Mouse (Mus musculus) c-Kit-negative CD71-positive TER-119-positive erythroid progenitor cells, embryonic 14.5 days (primary cell): Measurements from ENCODE around the gene Ptpru.
"Not testable (repeated sequence)": the region's sequence is repeated elsewhere in the genome, so short reads cannot be mapped to it uniquely, and the experiment has no call there.

Experiments used
- DNase-seq: peaks from one replicate; pipeline ENCODE4 v3.0.0-alpha.2; 2013; ENCODE audit warnings: low read depth, low spot score

Gene Ptpru

DNA sequence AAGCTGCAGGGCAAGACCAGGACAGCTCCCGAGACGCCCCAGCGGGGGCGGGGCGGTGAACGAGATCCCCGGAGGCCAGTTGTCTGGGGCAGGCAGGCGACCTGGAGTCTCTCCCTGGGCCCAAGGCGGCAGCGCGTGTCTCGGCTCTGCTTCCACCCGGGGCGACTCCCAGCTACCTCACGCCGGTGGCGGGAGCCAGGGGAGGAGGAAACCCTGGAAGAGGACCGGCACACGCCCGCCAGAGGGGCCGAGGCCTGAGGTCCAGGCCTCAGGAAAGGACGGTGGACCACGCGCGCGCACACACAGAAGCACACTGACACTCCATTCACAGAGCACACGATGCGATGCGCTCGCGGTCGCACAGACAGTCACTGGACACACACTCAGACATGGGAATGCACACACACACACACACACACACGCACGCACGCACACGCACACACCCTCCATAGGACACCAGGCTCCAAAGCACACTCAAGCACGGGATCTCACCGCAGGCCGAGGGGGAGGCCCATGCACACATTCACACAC lies 1.7 kb downstream of the Ptpru start:
- DNase-seq: no peak

DNA sequence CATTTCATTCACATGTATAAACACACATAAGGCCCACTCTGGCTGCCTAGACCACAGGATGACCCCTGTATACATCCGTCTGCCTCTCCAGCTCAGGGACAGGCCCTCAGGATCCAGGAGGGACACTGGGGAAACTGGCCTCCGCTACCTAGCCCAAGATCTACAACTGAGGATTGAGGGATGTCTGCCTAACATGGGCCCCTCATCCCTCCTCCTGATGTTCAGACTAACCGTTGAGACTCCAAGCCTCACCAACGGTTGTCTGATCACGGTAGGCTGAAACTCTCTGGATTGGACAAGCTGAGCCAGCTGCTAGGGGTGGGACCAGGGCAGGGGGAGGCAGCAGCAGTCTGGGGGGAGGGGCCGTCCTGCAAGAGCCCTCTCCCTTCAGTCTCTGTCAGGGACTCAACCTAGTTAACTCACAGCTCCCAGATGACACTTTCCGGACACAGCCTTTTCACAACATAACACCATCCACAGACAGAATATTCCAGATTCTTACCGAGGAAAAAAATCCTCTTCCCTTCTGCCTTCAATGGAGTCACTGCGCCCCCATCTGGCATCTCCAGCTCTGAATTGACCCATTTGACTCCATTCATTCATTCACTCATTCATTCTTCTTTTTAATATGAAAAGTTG lies 4.0 kb downstream of the Ptpru start:
- DNase-seq: no peak

DNA sequence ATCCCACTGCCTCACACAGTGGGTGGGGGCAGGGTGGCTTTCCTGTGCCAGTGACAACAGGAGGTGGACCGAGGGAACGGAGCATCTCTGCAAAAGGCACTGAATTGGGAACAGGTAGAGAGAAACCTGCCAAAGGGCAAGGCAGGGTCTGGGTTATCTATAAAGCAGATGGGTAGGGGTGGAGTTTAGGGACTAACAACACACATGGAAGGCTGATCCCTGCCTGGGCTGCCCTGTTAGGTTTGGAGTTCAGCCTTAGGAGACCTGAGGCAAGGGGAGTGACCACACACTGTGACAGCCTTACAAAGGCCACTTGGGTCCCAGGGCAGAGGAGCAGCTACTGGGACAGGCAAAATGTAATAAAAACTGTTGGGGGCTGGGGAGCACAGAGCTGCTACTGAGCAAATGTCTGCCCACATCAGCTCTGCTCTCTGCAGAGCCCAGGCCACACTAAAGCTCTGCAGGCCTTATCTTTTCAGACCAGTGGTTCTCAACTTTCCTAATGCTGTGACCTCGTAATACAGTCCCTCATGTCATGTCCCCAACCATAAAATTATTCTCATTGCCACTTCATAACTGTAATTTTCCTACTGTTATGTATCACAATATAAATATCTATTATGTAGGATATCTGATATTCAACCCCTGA lies 5.2 kb downstream of the Ptpru start:
- no peak for DNase-seq

DNA sequence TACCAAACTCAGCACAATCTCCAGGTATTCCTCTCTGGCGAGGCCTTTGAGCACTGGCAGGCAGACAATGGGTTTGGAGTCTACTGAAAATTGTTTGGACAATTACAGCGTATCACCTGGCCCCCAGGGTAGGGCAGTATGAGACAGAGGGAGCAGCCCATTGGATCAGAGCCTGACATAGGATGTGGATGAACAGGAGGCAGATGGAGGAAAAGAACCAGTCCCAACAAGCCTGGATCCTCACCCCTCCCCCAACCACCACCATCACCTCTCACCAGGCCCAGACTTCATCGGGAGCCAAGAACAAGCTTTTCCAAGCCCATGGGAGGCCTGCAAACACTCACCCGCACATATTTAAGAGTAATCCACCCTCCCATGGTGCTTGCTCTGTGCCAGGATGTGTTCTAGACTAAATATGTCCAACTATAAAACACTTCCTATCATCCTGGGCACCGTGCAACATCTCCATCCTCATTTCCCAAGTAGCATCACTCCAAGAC lies 6.5 kb downstream of the Ptpru start:
- no peak for DNase-seq

DNA sequence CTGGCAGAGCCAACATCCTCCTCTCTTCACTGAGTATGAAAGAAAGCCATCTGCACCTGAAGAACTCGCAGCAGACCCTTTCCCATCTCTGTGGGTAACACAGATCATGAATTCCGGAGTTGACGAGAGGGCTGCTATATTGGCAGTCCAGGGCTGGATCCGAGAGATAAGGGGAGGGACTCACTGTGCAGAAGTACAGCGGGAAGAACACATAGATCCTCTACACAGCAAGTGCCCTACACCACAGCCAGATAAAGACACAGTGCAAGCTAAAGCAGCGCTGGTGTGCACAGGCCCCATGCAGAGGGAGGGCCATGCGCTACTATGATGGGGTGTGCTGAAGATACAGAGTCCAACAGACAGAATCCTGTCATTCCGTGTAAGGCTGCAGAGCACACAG lies 9.0 kb downstream of the Ptpru start:
- DNase-seq: no peak

DNA sequence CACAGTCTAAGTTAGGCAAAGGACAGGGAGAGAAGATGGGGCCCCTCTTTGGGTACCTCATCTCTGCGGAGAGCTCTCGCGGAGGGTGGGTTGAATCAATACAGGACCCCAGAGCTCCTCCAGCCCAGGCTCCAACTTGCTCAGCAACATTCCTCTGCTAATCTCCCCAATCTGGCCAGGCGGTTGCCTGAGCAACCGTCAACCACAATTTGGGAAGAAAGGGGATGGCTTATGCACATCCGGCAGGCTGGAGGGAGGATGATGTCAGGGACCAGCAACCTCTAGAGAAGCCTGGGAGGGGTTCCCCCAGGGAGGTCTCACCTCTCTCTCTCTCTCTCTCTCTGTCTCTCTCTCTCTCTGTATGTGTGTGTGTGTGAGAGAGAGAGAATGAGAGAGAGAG lies 11.2 kb downstream of the Ptpru start:
- no peak for DNase-seq

DNA sequence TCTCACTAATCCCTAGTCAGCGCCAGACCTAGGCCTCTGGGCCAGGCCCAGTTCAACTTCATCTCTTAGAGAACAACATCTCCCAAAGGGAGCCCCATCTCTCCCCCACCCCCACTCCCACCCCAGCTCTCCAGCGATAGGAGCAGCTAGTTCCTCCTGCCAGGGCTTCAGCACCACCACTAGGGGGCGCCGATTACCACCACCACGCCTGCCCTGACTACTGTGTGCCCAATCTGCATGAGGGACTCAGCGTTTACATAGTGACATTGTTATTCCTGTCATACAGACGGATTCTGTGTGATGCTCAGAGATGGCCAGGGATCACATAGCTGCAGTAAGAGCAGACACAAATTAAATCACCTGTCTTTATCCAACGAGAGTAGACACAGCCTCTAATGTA lies 12.3 kb downstream of the Ptpru start:
- DNase-seq: peak; percentile 39

DNA sequence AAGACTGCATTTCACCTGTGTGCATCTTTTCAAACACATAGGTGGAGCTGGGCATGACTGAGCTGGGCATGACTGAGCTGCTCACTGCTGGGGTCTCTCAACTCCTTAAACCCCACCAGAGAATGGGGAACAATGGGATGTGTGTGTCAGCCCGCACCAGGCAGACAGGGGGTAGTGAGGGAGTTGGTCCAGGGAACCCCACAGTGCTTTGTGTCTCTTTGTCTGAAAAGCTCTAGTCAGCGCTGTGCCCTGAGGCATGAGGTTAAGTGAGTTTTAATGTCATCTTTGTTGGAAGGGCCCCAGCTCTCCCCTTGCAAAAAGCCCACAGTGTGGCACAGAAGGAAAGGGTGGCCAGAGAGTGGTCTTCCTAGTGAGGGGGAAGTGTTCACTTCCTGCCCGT lies 13.1 kb downstream of the Ptpru start:
- DNase-seq: no peak

DNA sequence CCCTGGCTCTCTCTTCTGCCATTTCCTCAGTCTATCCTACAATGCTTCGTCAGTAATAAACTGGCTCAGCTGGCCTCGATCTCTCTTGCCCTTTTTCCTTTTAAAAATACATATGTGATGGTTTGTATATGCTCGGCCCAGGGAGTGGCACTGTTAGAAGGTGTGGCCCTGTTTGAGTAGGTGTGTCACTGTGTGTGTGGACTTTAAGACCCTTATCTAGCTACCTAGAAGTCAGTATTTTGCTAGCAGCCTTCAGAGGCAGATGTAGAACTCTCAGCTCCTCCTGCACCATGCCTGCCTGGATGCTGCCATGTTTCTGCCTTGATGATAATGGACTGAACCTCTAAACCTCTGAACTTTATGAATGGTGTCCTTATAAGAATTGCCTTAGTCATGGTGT lies 15.5 kb downstream of the Ptpru start:
- no peak for DNase-seq

DNA sequence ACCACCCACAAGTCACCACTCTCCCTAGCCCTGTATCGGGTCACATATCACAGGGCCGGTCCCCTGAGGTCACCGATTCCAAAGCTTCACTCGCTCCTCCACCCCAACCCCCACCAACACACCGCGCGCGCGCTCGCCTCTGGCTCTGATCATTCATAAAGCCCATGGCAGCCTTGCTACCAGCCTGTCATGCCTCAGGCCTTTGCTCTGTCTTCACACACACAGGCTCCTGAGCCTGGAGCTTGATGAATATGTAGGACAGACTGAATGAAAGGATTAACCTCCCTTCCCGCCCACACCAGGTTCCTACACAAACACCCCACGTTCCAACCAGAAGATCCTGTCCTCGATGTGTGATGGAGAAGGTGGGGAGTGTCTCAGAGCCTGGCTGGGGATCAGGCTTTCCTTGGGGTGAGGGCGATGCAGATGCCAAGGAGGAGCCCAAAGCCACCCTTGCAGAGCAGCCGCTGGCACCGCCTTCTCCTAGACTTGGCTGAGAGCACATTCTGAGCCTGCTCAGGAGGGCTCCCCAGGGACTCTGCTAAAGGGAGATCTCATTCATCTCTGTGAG lies 16.8 kb downstream of the Ptpru start:
- DNase-seq: no peak

DNA sequence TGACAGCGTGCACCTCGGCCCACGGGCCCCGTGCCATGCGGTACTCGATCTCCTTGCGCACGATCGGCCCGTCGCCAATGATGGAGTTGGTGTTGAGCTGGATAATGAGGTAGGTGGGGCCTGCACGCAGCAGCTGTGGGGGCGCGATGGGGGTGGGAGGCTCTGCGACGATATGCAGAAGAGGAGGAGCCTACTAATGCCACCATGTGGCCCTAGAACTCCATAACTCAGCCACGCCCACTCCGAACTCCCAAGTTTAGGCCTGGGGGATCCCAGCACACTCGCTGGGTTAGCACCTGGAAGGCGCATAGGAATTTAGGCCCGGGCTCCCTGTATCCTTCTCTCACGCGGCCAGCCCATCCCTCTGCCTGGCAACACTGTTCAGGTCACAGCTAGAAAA lies 19.2 kb downstream of the Ptpru start:
- no peak for DNase-seq

DNA sequence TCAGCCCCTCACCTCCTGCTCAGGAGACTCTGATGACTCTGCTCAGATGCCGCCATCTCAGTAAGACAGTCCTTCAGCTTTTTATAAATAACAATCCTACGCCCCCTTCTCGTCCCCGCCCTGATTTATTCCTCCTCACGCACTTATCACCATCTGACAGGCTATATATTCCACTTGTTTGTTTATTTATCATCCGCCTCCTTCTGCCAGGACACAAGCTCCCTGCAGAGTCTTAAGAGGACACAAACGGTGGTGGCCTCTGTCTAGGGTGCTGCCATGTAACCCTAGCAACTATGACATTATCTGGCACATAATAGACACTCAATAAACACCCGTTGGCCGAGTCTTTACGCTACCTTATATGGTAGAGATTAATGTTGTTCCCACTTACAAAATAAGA lies 22.3 kb downstream of the Ptpru start:
- DNase-seq: no peak

DNA sequence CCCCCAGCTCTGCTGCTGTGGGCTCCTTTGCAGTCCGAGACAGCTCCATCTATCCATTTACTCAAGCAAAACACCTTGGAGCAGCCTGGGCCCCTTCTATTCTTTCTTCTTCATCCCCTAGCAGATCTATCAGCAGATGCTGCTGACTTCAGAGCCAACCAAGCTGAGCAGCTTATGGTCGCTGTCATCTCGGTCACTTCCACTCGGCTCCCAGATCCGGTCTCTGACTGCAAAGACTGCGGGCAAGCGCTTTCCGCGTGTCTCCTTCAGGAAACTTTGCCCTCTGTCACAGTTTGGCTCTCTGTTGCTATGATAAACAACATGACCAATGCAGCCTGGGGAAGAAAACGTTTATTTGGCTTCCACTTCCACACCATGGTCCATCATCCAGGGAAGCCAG lies 23.2 kb downstream of the Ptpru start:
- DNase-seq: no peak

DNA sequence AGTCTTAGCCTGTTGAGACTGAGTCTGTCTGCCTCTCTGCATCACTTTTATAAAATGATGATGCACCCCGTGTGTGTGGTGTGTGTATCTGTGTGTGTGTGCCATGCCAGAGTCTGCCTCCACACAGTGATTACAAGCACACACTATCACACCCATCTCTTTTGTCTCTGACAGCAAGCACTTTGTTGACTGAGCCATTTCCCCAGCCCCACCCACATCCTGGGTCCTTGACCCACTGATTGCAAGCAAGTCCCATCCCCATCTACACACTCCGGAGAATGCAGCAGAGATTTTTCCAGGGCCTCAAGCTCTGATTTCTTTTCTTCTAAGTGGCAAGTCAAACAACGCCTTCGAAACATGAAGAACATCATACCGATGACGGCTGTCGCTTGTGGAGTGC lies 24.3 kb downstream of the Ptpru start:
- no peak for DNase-seq

DNA sequence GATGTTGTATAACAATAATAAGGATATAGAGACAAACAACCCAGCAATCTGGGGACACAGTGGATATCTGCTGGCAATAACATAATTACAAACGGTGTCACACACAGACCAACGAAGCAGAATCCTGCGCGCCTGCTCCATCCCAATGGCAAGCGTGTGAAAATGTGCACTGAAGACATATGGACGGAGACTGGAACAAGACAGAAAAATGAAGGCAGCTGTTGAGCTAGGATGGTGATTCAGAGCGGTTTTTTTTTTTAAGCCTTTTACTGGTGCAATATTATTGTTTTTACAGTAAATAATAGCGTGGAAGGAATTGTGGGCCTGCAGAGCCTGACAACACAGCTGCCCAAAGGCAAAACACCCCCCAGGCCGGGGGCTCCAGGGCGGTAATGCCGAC lies 25.6 kb downstream of the Ptpru start:
- no peak for DNase-seq

DNA sequence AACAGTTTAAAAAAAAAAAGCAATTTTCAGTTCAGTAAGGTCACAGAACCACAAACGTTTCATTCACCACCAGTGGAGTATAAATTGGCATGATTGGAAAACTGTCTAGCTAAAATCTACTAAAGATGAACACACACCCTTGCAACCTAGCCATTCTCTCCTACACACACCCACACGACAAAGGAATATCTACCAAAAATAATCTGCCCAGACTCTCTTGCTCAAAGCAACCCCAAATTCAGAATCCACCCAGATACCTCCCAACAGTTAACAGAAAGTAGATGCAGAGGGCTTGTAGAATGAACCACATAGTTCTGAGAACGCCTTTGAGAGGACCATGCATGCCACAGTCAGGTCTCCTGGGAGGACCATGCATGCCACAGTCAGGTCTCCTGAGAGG lies 32.8 kb downstream of the Ptpru start:
- no peak for DNase-seq

DNA sequence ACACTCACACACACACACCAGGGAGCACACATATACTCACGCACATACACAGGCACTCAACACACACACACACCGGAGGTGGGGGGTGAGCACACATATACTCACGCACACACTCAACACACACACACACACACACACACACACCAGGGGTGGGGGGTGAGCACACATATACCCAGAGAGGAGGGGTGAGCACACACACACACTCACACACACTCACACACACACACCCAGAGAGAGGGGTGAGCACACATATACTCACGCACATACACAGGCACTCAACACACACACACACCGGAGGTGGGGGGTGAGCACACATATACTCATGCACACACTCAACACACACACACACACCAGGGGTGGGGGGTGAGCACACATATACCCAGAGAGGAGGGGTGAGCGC lies 33.4 kb downstream of the Ptpru start:
- DNase-seq: not testable (repeated sequence)

DNA sequence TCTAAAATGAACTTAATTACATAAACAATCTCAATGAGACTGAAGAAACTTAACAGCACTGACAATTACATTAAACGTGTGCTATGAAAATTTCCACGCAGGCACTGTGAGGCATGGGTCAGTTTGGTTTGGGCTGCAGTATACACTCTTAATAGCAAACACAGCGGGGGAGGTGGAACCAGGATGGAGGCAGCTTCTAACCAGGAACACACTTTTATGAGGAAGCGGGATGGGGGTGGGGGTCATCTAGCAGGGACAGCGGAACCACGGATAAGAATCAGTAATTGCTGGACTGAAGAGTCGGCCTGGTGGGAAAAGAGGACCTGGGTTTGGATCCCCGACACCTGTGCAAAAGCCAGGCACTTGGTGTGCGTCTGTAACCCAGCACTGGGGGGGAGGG lies 34.2 kb downstream of the Ptpru start:
- no peak for DNase-seq

DNA sequence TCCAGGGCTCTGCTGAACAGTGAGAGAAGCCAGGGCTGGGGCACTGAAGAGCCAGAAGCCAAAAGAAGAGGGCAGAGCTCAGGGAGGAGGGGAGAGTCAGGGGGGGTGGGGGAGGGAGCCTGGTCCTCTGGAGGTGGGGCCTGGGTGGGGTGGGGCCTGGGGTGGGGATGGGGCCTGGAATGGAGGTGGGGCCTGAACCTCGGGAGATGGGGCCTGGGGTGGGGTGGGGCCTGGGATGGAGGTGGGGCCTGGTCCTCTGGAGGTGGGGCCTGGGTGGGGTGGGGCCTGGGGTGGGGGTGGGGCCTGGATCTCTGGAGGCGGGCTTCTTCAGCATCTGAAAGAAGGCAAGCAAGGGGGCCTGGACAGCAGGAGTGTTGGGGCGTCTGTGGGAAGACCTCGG lies 39.1 kb downstream of the Ptpru start:
- DNase-seq: no peak

DNA sequence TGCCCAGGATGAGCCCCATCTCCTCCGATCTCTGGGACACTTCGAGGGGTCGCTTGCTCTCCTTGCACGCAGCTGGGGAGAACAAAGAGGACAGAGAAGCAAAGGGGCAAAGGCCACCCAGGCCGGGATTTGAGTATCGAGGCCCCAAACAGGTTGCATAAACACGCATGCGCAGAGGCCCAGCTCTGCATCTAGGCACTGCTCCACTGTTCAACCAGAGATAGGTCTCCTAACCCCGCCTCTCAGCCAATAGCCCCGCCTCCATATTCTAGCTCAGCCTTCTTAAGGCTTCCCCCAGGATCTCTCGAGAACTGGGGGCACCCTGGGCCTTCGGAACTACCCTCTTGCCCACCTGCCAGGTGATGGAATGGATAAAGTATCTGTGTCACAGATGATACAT lies 40.2 kb downstream of the Ptpru start:
- no peak for DNase-seq

DNA sequence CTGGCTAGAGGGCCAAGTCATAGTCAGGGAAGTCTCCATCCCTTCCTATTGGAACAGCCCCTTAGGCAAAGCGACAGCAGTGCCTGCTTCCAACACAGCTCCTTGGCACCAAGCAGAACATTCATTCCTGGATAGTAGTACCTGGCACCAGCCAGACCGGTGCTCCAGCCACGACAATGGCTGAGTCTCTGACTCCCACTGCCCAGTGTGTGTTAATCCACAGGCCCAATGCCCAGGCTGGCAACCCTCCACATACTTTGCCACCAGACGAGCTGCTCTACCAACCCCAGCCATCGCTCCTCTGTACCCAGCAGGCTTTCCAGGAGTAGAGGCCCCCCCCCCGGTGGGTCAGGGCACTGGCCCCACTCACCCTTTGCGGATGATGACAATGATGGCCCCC lies 40.6 kb downstream of the Ptpru start:
- no peak for DNase-seq

DNA sequence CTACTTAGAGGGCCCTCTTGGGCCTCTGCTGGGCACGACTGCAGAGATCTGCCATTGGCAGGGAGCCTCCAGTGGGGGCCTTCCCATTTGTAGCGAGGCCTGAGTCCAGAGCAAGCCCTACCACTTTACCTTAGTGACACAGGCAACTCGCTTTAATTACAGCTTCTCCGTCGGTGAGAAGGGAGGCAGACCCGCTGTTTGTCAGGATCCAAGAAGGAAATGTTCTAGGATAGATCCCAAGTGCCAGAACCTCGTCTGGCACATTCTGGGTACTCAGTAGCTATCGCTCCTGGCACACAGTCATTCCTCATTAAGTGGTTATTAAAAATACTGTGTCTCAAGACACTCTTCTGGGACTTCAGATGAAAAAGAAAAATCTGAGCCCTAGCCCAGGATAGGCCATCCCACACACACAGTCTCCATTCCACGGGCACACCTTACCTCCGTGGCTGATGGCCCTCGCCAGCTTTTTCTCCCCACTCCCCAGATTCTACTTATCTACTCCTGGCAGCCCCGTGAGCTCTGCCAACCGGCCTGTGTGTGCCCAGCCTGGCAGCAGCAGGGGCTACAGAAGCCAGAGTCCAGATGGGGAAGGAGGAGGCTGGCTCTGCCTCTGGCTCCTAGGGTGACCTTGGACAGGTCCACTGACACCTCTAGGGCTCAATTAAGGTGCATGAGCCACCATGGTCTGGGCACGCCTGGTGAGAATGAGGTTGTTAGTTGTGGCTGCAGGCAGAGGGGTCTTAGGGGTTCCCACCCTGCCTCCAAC lies 41.6 kb downstream of the Ptpru start:
- DNase-seq: no peak
